Mouse (Mus musculus): Measurements from ENCODE around the gene Ift172.

Gene Ift172

DNA sequence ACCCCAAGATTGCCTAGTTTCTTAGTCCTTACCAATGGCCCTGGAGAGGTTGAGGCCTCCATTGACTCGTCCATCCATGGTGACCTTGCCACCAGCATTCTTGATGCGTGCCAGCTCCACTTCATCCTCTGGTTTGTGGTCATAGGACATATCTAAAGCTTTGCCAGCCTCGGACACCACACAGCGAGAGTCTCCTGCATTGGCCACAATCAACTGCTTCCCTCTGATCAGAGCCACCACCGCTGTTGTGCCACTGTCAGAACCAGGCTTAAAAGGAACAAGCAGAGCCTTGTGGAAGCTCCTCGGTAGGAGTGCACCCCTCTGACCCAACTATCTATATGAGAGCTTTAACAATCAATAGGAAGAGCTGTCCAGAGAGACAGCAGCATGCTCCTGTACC, 86.5 kb downstream of the Ift172 start:
- DNase-seq: no peak

DNA sequence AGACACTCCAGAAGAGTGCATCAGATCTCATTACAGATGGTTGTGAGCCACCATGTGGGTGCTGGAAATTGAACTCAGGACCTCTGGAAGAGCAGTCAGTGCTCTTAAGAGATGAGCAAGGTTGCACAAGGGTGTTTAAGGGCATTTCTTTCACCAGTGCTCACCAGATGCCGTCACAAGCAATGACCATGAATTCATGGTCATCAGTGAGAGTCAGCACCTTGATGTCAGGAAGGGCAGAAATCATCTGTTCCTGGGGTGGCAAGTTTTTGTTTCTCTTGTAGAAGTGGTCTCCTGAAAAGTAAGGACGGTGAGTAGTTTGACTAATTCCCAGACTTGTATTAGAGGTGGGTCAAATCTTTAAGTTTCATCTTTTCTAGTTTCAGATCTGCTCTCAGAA, 87.0 kb downstream of the Ift172 start:
- DNase-seq: no peak

All from B cell, adult 2 months (primary cell).